Mouse (Mus musculus) cerebellum, adult 11 months (tissue): Measurements from ENCODE around the gene Adgrf2.

ENCODE experiments used
- DNase-seq: peaks from one replicate; pipeline ENCODE4 v3.0.0; 2022

Gene Adgrf2

DNA sequence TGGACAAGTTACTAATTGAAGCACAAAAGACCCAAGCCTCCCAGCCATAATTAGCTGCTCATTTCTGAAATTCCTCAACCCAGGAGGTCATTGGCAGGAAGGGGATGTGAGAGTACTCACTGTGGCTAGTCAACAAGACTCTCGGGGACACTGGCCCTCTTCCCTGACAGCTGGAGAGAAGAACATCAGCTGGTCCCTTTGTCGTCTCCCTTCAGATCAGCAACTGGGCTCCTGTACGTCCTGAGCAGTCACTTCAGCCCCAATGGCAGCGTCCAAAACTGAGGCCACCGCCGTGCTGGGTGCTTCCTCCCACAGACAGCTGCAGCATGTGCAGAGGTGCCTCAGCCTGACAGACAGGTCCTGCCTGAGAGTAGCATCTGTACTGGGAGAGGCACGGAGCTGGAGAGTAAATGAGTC is at the start of gene Adgrf2:
Adgrf2 (minus strand) TSS at position 379 of the 417 bp plus-strand sequence.
- DNase-seq = no peak

DNA sequence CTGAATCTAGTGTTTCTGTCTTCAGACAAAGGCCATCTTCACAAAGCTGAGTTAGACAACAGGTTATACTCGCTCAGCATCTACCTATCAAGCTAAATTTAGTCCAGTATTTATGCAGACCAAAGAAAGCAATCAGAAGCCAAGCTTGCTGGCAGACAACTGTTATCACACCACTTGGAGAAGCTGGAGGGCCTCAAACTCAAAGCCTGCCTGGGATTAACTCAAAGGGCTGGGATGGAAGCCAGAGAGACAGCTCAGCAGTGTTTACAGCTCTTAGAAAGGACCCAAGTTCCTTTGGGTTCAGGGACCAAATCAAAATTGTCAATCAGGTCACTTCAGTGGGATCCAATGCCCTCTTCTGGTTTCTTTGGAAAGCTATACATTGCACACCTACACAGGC is 48.8 kb upstream of the Adgrf2 start:
- DNase-seq = no peak

DNA sequence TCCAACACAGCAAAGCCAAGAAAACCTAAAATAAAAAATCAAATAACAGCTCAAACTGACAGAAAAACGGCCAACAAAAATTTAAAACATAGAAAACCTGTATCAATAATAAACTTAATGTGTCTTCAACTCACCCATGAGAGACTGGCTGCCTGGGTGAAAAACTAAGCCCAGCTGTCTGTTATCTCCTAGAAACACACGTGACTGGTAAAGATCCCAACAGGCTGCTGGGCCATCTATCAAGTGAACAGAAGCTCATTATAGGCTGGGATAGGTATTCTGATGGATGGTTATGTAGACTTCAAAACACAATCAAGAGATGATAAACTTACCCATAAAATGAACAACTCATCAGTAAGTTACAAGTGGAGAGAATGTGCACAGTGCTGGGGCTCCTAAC is 47.7 kb upstream of the Adgrf2 start:
- no peak for DNase-seq

DNA sequence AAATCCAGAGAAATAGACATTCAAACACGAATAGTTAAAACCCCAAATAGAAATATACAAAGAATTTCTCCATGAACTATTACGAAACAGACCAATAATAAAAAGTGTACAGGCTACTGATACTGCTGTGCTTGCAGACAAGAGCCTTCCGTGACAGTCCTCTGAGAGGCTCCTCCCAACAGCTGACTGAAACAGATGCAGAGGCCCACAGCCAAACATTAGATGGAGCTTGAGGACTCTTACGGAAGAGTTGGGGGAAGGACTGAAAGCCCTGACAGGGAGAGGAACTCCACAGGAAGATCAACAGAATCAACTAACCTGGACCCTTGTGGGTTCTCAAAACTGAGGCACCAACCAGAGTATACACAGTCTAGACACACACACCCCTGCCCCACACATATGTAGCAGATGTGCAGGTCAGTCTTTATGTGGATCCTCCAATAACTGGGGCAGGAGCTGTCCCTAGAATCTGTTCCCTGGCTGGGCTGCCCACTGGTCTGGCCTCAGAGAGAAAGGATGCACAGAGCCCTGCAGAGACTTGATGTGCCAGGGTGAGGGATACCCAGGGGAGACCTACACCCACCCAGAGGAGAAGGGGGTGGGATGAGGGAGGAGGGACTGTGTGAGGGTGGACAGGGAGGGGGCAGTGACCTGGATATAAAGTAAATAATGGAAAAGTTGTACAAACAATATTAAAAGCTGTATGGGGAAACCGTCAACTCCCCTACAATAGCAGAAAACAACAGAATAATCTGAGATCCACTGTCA is 46.9 kb upstream of the Adgrf2 start:
- no peak for DNase-seq

DNA sequence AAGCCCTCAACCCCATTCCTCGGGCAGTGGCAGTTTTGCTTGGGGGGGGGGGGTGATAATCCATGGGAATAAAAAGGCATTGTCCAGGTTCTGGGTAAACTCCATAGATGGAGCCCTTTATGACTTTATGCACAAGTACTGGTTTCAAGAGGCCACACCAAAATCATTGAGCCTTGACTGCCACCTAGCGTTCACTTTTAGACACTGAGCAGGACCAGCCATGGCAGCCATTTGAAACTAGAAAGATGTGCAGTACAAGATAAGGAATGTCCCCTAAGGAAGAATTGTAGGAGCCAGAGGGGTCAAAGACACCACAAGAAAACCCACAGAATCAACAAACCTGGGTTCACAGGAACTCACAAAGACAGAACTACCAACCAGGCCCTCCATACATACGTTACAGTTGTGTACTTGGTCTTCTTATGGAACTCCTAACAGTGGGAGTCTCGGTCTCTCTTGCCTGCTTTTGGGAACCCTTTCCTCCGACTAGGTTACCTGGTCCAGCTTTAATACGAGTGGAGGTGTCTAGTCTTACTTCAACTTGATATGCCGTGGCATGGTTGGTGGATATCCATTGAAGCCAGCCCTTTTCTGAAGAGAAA is 40.3 kb upstream of the Adgrf2 start:
- peak; percentile 45 for DNase-seq

DNA sequence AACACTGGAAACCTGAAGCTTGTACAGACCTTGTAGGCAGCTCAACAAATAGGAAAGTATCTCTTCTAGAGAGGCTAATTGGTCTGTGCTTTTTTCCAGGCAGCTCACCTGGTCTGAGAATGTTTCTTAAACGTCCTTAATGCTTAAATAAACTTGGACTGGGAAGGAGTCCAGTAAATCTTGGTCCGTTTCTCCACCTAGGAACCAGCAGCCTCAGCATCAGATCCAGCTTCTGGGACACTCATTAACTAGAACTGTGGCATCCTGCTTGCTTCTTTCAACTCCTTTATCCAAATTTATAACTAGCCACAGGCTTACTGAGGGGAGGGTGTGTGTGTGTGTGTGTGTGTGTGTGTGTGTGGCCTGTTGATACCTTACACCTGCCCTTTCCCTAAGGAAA is 11.8 kb upstream of the Adgrf2 start:
- no peak for DNase-seq

DNA sequence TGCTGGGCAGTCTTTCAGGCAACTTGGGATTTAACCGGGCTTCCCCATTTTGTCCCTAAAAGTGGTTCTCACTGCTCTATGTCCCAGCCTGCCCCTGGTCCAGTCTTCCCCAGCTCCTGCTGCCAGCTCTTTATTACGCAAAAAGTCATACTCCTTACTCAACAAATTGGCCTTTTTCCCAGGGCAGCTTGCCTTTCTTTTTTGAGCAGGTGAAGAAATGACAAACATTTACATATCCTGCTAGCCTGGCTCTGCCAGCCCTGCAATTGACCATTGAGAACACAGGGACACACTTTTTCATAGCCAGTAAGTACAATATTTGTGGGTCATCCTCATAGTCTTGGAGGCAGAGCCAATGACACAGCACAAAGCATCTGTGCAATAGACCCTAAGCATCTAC is 10.2 kb upstream of the Adgrf2 start:
- DNase-seq = no peak

DNA sequence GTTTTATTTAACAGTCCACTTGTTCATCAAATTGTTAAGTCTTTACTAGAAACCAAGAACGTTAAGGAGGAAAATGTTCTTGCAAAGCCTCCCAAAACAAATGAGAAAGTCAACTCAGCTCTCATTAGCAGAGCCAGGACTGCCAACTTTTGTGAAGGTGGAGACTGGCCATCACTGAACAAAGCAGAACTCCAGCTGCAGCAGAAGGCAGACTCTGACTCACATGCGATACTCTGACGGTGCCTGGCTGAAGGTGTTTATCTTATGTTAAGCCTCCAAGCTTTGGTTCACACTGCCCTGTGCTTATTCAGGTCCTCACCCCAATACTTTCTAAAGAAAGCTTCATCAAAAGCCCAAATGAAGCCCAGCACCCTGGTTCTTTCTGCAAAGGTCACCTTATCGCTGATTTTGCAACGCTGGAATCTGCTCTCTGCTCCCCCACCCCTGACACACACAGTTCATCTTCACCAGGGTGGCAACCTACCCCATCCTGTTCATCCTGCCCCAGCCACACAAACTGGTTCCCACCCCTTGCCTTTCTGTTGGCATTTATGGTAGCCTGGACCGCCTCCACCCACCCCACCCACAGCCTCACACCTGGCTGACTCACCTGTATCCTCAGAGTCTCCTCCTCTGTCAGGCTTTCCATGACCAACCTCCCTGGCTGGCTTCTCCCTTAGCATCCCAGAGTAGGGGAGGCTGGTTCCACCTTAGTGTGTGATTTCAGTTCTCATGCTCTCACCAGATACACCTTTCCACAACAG is 3.9 kb upstream of the Adgrf2 start:
- no peak for DNase-seq

DNA sequence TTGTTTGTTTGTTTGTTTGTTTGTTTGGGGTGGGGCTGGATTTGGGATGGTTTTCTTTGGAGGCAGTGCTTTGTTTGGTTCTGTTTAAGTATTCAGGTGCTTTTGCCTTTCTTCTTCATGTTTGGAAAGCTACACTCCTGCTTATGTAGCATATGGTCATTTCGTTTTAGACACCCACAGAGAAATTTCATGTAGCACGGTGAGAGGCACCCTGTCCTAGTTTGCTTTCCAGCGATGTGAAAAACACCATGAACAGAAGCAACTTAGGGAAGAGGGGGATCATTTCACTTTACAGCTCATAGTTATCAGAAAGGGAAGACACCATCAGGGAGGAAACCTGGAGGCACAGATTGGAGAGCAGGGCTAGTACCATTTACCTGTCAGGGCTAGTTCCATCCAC is 844 bp upstream of the Adgrf2 start:
- DNase-seq = no peak

DNA sequence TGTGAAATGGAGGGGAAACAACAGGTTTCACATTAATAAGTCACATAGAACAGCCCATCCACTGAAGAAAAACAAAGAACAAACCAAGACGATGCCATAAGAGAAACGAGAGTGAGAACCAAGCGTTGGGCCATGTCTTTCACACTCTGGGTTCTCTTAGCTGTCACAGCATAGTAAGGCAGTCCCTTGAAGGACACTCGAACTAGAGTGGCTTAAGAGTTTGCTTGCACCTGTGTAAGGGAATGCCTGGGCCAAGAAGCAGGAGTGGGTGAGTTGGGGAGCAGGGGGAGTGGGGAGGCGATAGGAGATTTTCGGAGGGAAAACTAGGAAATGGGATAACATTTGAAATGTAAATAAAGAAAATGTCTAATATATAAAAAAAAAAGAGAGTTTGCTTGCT is 3.2 kb downstream of the Adgrf2 start:
- no peak for DNase-seq

DNA sequence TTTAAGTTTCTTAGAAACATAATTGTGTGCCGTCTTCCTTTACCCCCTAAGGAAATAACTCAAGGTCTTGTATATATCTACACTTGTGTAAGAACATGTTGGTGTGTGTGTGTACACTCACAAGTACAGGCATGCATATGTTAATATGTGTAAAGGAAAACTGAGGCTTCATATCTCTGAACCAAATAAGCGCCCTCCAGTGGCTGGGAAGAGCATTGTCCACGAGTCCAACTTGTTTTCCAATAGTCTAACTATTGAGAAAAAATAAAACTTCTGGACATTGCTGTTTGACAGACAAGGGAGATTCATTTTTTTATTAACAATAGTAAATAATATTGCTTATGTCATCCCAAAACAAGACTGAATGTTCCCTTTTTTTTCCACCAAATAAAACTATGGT is 24.8 kb downstream of the Adgrf2 start:
- no peak for DNase-seq

DNA sequence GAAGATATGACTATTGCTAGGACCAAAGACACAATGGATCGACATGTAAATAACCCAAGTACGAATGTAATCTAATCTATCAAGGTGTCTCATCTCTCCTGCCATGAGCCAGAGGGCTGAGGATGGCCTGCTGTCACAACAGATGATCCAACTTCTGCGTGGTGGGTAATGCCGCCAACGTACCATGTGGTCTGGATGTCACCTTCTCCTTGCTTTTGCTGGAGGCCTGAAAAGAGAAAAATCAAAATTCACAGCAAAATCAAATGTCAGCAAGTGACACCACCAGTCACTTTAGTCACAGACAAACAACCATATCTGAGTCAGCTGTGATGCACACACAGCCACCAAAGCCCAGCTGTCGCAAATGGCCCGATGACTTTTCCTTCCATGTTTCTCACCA is 27.0 kb downstream of the Adgrf2 start:
- no peak for DNase-seq

DNA sequence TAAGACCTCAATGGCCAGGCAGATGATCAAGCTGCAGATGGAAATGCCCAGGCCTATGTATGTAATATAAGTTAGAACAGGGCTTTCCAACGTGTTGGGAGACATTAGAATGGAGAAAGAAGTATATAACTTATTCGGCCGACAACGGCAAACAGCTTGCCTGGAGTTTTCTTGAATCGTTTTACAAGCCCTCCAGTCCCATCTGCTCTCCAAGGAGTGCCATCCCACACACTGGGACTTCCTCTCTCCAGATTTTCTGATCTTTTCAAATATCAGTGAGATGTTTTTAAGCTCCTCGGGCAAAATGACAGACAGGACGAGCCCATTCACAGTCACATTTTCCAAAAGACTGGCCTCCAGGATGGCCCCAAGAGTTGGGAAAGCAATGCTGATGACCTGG is 31.3 kb downstream of the Adgrf2 start:
- no peak for DNase-seq

DNA sequence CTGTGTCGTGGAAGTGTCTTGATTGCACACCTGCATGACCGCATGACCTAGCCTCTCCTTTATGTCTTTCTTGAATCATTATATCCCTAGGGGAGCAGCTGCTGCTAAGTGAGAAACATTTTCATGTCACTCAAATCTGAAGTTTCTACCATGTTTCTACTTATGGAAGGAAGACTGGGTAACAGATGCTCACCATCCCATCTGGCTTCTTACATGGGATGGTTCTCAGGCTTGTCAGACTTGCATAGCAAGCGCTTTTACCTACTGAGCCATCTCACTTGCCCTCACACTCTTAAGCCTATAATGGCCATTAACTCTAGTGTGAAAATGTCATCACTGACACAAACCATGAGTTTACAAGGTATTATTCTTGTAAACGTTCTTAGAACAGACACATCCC is 36.4 kb downstream of the Adgrf2 start:
- DNase-seq = no peak

DNA sequence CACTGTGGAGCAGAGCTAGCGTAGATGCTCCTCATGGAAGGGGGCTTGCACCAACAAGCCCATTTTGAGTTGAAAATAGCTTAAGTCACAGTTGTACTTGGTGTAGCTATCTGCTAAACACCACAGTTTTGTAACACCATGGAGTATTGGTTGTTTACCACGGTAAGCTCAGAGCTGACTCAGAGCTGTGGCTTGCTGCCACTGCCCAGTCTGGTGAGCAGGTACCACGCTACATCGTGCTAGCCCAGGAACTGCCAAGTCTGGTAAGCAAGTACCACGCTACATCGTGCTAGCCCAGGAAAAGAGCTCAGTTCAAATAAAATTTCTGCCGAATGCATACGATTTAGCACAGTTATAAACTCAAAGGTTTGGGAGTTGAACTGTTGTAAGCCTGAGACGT is 39.8 kb downstream of the Adgrf2 start:
- no peak for DNase-seq

DNA sequence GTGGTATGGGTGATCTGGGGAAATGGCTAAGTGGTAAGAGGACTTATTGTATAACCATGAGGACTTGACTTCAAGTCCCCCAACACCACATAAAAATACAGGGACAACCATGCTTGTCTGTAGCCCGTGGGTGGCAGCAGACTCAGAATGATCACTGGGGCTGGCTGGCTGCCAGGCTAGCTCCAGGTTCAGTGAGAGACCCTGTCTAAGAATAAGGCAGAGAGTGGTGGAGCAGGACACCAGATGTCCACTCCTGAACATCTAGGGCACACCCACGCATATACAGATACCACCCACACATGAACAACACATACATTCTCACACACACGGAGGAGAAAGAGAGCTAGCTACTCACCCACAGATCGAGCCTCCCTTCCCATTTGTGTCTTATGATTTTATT is 47.2 kb downstream of the Adgrf2 start:
- DNase-seq = no peak

DNA sequence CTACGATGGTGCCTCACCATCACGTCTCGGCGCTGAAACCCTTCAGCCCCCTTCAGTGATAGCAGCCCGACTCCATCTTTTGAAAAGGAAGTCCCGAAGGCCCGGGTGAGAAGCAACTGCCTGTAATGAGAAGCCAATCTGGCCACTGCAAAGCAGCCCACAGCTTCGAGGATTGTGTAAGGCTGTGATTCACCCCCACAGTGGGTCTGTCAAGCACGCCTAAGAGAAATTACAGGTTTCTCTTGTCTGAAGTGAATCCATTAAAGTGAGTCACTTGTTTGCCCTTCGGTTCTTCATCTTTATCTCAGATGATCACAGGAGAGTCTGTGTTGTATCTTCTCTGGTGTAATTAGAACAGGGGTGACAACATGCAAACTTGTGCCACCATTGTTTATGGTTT is 49.8 kb downstream of the Adgrf2 start, which contains the start of gene Adgrf4:
Adgrf4 (minus strand) TSS at position 149 of the 400 bp plus-strand sequence.
- no peak for DNase-seq

DNA sequence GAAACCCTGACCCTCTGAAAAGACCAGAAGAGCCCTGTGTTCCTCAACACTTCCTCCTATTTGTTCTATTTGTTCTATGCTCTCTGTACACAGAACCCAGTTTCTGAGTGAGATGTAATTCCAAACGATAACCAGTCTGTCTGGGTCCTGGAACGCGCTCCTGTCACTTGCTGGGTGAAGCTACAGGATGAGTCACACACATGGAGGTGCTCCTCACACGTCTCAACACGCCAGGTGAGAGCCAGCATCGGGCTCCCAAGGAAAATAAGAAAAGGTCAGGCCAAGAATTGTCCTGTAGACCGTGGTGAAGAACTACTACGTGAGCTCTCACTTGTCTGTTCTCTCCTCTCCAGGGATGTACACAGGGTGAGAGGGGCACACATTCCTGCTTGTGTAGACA is 51.4 kb downstream of the Adgrf2 start:
- no peak for DNase-seq
